Mouse (Mus musculus): Measurements from ENCODE around the gene Dennd6b.

- TF ChIP-seq CTCF (IDR thresholded peaks at IDR 0.05; ENCODE audit: extremely low read depth, insufficient read length, insufficient replicate concordance, low read depth, low read length): no peak
- TF ChIP-seq POLR2A (IDR thresholded peaks at IDR 0.05; ENCODE audit: low read depth, low read length): no peak
Measured at GRCm38 (mm10) chr15:89234052-89234451, 37.8 kb upstream of the Dennd6b start.

Data from small intestine, adult 2 months (tissue).